Mouse (Mus musculus): ENCODE results near the gene Mmab. TPM values are rescaled to one million over a fixed set of nuclear protein-coding genes. Genes with fewer than 3 reads are reported as not detected.

The Mmab gene
- polyA plus RNA-seq, 1 experiment from 2014 or later = 29.2 TPM

DNA sequence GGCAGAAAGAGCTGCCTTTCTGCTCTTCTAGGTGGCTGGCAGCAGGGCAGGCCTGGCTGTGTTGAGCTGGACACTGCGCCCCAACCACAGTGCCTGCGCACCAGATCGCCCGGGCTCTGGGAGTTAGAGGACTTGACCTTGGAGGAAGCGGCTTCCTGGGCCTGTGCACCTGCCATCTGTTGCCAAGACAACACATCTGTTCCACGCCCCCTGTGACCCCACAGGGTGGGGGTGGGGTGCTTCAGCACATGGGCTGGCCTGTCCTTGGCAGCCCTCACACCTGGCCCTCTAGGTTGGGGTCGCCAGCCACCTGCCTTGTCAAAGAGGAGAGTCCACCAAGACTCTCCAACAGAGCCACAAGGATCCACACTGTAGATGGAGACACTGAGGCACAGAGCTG is 21.8 kb upstream of the Mmab start:
- no peak for ATAC-seq (ENCODE audit: insufficient number of reproducible peaks, low FRiP score, low TSS enrichment, low read depth)
- H3K9me3 ChIP-seq (replicated peaks) = no peaks in the 10 kb centered on the region
- 66% methylated on average over 7 of the region's 7 CpGs for WGBS
- H3K4me2 ChIP-seq (replicated peaks) = no peak overlapping the region
- H3K4me3 ChIP-seq (replicated peaks) = no peak overlapping the region
- H3K27ac ChIP-seq (replicated peaks) = no peak overlapping the region
- no peaks in the 10 kb centered on the region for H3K36me3 ChIP-seq
- H3K4me1 ChIP-seq = peaks cover 31% of the 10 kb centered on the region
- H3K27me3 ChIP-seq = no peaks in the 10 kb centered on the region; the same call in 1 of the 2 replicates
- no peak overlapping the region for H3K9ac ChIP-seq

DNA sequence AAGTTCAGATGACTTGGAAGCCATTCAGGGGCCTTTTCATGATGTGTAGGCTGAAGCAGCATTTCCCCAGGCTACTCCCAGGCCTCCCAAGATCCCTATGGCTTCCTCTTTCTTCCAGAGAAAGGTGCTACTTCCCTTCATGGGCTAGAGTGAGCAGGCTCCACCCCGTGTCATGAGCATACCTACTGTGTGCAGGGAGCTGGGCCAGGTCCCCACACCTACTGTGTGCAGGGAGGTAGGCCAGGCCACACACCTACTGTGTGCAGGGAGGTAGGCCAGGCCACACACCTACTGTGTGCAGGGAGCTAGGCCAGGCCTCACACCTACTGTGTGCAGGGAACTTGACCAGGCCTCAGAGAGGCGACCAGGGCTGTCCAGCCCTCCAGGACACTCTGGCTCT is 20.7 kb upstream of the Mmab start:
- WGBS = 81% methylated on average over 2 of the region's 2 CpGs
- H3K4me2 ChIP-seq (replicated peaks) = no peak overlapping the region
- H3K4me3 ChIP-seq (replicated peaks) = no peak overlapping the region
- no peaks in the 10 kb centered on the region; the same call in 1 of the 2 replicates for H3K27me3 ChIP-seq
- no peak overlapping the region for H3K9ac ChIP-seq
- no peak overlapping the region for H3K27ac ChIP-seq (replicated peaks)
- ATAC-seq (ENCODE audit: insufficient number of reproducible peaks, low FRiP score, low TSS enrichment, low read depth) = no peak
- H3K36me3 ChIP-seq = no peaks in the 10 kb centered on the region
- H3K4me1 ChIP-seq = peaks cover 41% of the 10 kb centered on the region
- H3K9me3 ChIP-seq (replicated peaks) = no peaks in the 10 kb centered on the region

- Histone ChIP-seq H3K4me3 (replicated peaks) (no peak overlapping the region), H3K27me3 (no peaks in the 10 kb centered on the region; the same call in 1 of the 2 replicates), H3K4me2 (replicated peaks) (no peak overlapping the region), H3K27ac (replicated peaks) (no peak overlapping the region), H3K36me3 (no peaks in the 10 kb centered on the region), H3K9me3 (replicated peaks) (no peaks in the 10 kb centered on the region), H3K9ac (no peak overlapping the region), H3K4me1 (peaks cover 35% of the 10 kb centered on the region)
- 77% methylated on average over 24 of the region's 24 CpGs for WGBS
- ATAC-seq (ENCODE audit: insufficient number of reproducible peaks, low FRiP score, low TSS enrichment, low read depth) = no peak
Observed at GRCm38 (mm10) chr5:114462067-114463040, 18.5 kb upstream of the Mmab start.

GRCm38 (mm10) chr5:114461238-114461637 is 17.4 kb upstream of the Mmab start:
- no peak overlapping the region for H3K9ac ChIP-seq
- no peaks in the 10 kb centered on the region; the same call in 1 of the 2 replicates for H3K27me3 ChIP-seq
- no peak overlapping the region for H3K4me3 ChIP-seq (replicated peaks)
- 7% methylated on average over 7 of the region's 7 CpGs for WGBS
- no peak overlapping the region for H3K4me2 ChIP-seq (replicated peaks)
- ATAC-seq (ENCODE audit: insufficient number of reproducible peaks, low FRiP score, low TSS enrichment, low read depth) = no peak
- H3K27ac ChIP-seq (replicated peaks) = peak overlapping the region; percentile 44; the same call in 1 of the 2 replicates
- no peaks in the 10 kb centered on the region for H3K9me3 ChIP-seq (replicated peaks)
- no peaks in the 10 kb centered on the region for H3K36me3 ChIP-seq
- H3K4me1 ChIP-seq = peaks cover 25% of the 10 kb centered on the region

GRCm38 (mm10) chr5:114456995-114457605 is 13.2 kb upstream of the Mmab start:
- H3K27me3 ChIP-seq = no peaks in the 10 kb centered on the region; the same call in 1 of the 2 replicates
- H3K9me3 ChIP-seq (replicated peaks) = no peaks in the 10 kb centered on the region
- peaks cover 10% of the 10 kb centered on the region for H3K36me3 ChIP-seq
- no peak for ATAC-seq (ENCODE audit: insufficient number of reproducible peaks, low FRiP score, low TSS enrichment, low read depth)
- no peak overlapping the region for H3K9ac ChIP-seq
- H3K4me3 ChIP-seq (replicated peaks) = no peak overlapping the region
- no peak overlapping the region for H3K4me2 ChIP-seq (replicated peaks)
- no peak overlapping the region for H3K27ac ChIP-seq (replicated peaks)
- 76% methylated on average over 16 of the region's 16 CpGs for WGBS
- H3K4me1 ChIP-seq = peaks cover 19% of the 10 kb centered on the region

GRCm38 (mm10) chr5:114456287-114456686 is 12.4 kb upstream of the Mmab start:
- no peak for ATAC-seq (ENCODE audit: insufficient number of reproducible peaks, low FRiP score, low TSS enrichment, low read depth)
- H3K9me3 ChIP-seq (replicated peaks) = no peaks in the 10 kb centered on the region
- no peaks in the 10 kb centered on the region for H3K27me3 ChIP-seq
- H3K27ac ChIP-seq (replicated peaks) = no peak overlapping the region
- H3K36me3 ChIP-seq = peaks cover 17% of the 10 kb centered on the region
- WGBS = 79% methylated on average over 9 of the region's 9 CpGs
- no peak overlapping the region for H3K4me3 ChIP-seq (replicated peaks)
- H3K4me2 ChIP-seq (replicated peaks) = no peak overlapping the region
- H3K4me1 ChIP-seq = peaks cover 16% of the 10 kb centered on the region
- no peak overlapping the region for H3K9ac ChIP-seq

DNA sequence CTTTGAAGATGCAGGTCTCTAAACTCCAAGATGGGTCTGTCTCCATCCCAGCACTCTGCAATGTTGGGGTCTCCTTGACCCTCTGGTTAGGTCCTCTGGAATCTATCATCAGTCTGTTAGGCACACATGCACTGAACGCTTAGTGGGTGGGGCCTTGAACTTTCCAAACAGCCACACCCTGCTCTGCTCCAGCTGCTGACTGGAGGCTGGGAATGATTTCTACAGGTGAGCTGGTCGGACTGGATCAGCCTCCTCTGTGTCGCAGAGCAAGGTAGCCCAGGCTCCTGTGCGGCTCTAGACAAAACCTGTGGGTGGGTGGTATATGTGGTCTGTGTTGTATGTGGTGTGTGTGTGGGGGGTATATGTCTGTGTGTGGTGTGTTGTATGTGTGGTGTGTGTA is 5.2 kb upstream of the Mmab start:
- Histone ChIP-seq H3K36me3 (peaks cover 57% of the 10 kb centered on the region), H3K27ac (replicated peaks) (no peak overlapping the region), H3K4me2 (replicated peaks) (no peak overlapping the region), H3K4me1 (peaks cover 16% of the 10 kb centered on the region), H3K9ac (no peak overlapping the region), H3K4me3 (replicated peaks) (no peak overlapping the region), H3K9me3 (replicated peaks) (no peaks in the 10 kb centered on the region), H3K27me3 (no peaks in the 10 kb centered on the region)
- no peak for ATAC-seq (ENCODE audit: insufficient number of reproducible peaks, low FRiP score, low TSS enrichment, low read depth)
- 65% methylated on average over 4 of the region's 4 CpGs for WGBS

GRCm38 (mm10) chr5:114444368-114444692 is 470 bp upstream of the Mmab start:
- under 1% methylated on average over 21 of the region's 21 CpGs for WGBS
- no peak for ATAC-seq (ENCODE audit: insufficient number of reproducible peaks, low FRiP score, low TSS enrichment, low read depth)

GRCm38 (mm10) chr5:114435588-114435987 is 8.3 kb downstream of the Mmab start:
- Histone ChIP-seq H3K9me3 (replicated peaks) (no peaks in the 10 kb centered on the region), H3K36me3 (peaks cover 34% of the 10 kb centered on the region), H3K27ac (replicated peaks) (no peak overlapping the region), H3K4me2 (replicated peaks) (no peak overlapping the region), H3K4me1 (no peaks in the 10 kb centered on the region), H3K9ac (no peak overlapping the region), H3K27me3 (no peaks in the 10 kb centered on the region), H3K4me3 (replicated peaks) (no peak overlapping the region)
- ATAC-seq (ENCODE audit: insufficient number of reproducible peaks, low FRiP score, low TSS enrichment, low read depth) = no peak
- WGBS = 86% methylated on average over 14 of the region's 14 CpGs

More at GRCm38 (mm10) chr5:114444368-114444692, 470 bp upstream of the Mmab start:
- Histone ChIP-seq H3K4me1 (peaks cover 25% of the 10 kb centered on the region), H3K4me2 (replicated peaks) (peak overlapping the region; percentile 81), H3K9ac (peak overlapping the region; percentile 91), H3K9me3 (replicated peaks) (no peaks in the 10 kb centered on the region), H3K4me3 (replicated peaks) (peak overlapping the region; percentile 90), H3K27ac (replicated peaks) (peak overlapping the region; percentile 74), H3K36me3 (peaks cover 25% of the 10 kb centered on the region), H3K27me3 (no peaks in the 10 kb centered on the region)

- Histone ChIP-seq H3K4me1 (no peaks in the 10 kb centered on the region), H3K27me3 (no peaks in the 10 kb centered on the region), H3K9ac (no peak overlapping the region), H3K27ac (replicated peaks) (no peak overlapping the region), H3K36me3 (peaks cover 34% of the 10 kb centered on the region), H3K4me2 (replicated peaks) (no peak overlapping the region), H3K9me3 (replicated peaks) (no peaks in the 10 kb centered on the region), H3K4me3 (replicated peaks) (no peak overlapping the region)
- no peak for ATAC-seq (ENCODE audit: insufficient number of reproducible peaks, low FRiP score, low TSS enrichment, low read depth)
- 90% methylated on average over 8 of the region's 8 CpGs for WGBS
Observed at GRCm38 (mm10) chr5:114434359-114434758, 9.5 kb downstream of the Mmab start.

DNA sequence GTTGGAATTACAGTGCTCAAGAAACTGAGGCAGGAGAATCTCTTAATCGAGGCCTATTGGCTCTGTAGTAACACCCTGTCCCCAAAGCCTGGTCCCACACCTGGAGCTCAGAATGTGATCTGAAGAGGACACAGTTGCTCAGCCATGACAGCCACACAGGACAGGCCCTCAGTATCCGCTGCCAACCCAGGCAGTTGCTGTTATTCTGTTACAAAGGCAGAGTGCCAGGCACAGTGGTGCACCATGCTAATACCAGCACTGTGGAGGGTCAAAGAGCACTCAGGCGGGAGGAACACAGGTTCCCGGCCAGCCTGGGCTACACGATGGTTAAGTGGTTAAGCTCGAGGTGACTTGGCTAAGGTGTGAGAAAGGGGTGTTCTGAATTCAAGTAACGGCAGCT is 14.1 kb downstream of the Mmab start:
- no peak overlapping the region for H3K27ac ChIP-seq (replicated peaks)
- no peaks in the 10 kb centered on the region for H3K4me1 ChIP-seq
- peaks cover 5% of the 10 kb centered on the region; the same call in 1 of the 2 replicates for H3K36me3 ChIP-seq
- no peak overlapping the region for H3K4me3 ChIP-seq (replicated peaks)
- H3K9ac ChIP-seq = no peak overlapping the region
- no peaks in the 10 kb centered on the region for H3K9me3 ChIP-seq (replicated peaks)
- no peaks in the 10 kb centered on the region for H3K27me3 ChIP-seq
- WGBS = 79% methylated on average over 7 of the region's 7 CpGs
- no peak for ATAC-seq (ENCODE audit: insufficient number of reproducible peaks, low FRiP score, low TSS enrichment, low read depth)
- H3K4me2 ChIP-seq (replicated peaks) = no peak overlapping the region
